Mouse (Mus musculus) thymus, postnatal 0 days (tissue): ENCODE results near the gene Uhrf2. TPM values are rescaled to one million over a fixed set of nuclear protein-coding genes. Genes with fewer than 3 reads are reported as not detected.
"Not testable (repeated sequence)": the region's sequence is repeated elsewhere in the genome, so short reads cannot be mapped to it uniquely, and the experiment has no call there.

ENCODE experiments used
- DNase-seq: peaks from one replicate; pipeline ENCODE4 v3.0.0-alpha.2; 2015; ENCODE audit warnings: low spot score
- polyA plus RNA-seq: library from polyadenylated mRNA; unstranded; fragments of >200 nt; fragmentation: Nextera tagmentation; extraction: Ambion mirVana; gene quantifications from 2 replicates; pipeline ENCODE4 v1.2.1, GENCODE M21; 2015

Gene Uhrf2
- 44.6 and 54.4 TPM in 2 replicates for polyA plus RNA-seq

DNA sequence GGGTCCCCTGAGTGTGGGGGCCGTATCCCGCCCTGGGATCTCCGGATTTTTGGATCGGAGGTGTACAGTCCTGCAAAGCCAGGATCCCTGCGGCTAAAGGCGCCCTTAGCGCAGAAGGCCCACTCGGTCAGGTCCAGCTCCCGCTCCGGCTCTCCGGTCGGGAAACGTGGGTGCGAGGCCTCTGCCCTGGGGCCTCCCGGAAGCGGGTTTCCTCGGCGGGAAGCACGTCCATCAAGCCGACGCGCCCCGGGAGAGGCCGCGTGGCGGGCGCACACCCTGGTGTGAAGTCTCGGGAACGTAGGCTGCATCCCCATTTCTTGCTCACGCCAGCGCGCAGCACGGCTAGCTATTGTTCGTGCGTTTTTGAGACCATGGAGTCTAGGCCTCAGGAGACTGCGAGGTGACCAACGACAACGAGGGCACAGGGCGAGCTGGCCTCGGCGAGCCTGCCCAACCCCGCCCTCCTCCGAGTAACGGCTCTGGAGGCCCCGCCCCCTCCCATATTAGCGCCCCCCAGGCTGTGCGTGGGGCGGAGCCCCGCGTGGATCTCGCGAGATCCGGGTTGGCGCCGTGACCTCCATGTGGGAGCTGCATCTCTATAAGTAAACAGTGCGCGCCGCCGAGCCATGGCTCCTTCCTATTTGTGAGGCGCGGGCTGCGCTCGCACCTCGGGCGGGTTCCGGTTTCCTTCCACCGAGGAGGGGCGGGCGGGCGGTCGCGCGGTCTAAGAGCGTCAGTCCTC lies at the start of gene Uhrf2:
Gene Uhrf2 (plus strand): TSS at position 620 of the 742 bp plus-strand sequence.
- peak; percentile 98 for DNase-seq

DNA sequence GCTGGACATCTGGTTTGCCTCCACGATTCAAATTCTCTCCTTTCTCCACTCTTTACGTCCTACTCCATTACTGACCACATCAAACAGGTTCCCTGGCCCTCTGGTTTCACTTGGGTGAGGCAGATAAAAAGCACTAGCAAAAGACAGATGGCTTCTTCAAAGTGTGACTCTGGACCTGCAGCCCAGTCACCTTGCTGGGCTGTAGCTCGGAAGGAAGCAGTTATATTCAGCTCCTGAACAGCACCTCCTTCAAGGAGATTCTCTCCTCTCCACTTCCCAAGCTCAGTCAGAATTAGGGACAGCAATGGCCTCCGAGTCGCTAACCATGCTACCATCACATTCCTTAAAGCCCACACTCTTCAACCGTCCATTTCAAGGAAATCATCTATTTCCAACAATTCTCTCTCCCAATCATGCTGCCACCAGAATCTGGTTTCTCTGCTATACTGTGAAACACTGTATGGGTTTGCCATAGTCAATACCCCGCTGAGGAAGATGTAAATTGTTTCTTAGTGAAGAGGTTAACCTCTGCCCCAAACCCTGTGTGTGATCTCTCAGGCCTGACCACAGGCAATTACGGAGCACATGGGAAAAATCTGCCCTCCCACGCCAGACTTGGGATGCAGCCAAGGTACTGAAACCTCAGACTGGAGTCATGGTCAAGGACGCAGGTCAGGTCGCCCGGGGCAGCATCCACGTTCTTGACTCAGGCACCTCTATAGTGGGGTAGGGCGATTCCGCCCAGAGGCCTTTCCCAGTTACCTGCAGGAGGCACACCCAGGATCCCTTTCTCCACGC lies 45.9 kb upstream of the Uhrf2 start:
- DNase-seq, result no peak

DNA sequence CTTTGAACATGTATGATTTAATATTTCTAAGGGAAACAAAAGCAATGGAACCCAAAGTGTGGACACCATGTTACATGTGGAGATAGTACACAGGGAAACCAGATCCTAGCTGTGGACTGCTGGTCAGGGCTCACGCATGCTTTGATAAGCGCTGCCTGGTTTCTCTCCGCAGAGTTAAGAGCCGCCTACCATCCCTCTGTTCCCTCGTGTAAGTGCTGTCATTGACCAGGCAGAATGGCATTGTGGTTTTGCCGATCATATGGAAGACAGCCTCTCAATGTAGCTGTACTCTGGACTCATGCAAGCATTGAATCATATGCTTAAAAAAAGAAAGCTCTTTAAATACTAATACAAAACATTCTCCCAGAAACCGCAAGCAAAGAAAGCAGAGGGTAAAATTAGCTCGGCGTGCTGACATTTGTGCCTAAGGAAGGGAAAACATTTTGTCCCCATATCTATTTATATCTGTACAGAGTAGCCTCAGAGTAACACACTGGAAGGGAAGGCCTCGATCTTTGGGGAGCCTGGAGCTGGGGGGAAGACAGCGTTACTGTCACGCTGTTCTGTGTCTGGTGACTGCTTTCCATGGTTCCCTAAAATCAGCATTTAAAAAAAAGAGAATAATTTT lies 43.7 kb upstream of the Uhrf2 start:
- DNase-seq, result no peak

DNA sequence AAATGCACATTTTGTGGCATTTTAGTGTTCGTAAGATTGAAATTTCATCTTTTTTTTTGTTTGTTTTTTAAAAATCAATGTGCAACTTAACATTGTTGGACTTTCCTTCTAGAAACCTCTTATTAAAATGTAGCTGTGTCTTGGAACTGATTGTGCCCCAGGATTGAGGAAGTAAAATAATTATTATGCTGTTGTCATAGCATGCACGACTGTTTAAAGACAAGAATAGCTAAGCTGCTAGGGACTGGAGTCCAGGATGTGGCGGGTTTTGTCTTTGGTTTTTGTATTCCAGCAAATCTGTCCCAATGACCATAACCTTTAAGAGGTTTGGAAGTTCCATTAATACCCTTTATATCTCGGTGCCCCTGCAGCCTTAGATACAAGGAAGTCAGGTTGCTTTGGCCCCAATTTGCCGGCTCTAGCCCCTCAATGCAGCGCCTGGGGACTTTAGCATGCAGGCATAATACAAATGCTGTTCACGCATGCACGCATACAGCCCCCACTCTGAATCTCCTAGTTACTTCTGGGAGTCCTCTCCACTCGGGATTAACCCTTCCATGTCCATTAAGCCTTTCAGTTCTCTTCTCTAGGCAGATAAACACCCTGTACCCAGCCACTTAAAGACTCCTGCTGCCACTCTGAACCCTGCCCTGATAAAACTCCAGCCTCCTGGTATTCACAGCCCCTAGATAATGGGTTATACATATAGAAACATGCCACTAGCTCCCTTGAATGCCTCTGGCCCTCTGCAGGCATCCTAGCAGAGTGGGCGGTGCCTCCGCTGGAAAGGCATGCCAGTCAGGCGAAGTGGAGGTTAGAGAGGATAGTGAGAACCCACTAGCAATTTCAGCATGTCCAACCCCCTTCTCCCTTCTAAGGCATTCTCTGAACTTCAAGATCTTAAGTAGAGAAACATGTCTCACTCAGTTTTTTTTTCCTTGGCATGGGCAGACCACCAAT lies 29.6 kb upstream of the Uhrf2 start:
- DNase-seq, result no peak

DNA sequence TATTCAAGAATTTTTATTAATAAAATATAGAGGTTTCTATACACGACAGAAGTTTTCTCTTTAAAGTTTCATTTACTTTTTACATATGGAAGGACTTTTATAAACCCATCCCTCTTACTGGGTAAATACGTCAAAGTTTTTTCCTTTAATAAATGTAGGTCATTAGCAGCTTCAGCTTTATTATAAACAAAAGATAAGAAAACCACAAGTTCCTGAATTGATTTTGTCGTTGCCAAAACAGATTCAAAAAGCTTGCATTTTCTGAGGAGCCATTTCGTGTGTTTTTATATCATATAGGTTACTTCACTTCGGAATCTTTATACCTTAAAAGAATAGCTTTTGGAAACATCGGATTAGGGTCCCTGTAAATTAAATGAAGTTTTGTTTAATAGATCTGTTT lies 28.8 kb upstream of the Uhrf2 start:
- DNase-seq, result no peak

DNA sequence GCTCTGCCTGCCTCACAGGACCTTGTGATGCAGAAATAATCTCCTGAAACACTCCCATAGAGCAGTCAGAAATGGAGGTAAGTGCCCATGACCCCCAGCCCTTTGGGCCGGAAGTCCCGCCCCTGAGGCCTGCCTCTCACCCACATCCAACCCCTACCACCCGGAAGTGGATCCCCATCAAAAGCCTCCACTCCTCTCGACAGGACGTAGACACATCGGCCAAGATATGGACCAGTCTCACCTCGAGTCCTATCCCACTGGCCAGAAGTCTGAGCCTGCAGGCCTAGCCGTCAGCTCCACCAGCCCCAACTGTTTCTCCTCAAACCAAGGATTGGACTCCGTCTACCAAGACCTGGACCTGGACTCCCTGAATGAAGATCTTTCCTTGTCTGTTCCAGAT lies 26.7 kb upstream of the Uhrf2 start, which contains the start of gene Trpd52l3:
Gene Trpd52l3 (plus strand): TSS at position 170 of the 400 bp plus-strand sequence.
- no peak for DNase-seq

DNA sequence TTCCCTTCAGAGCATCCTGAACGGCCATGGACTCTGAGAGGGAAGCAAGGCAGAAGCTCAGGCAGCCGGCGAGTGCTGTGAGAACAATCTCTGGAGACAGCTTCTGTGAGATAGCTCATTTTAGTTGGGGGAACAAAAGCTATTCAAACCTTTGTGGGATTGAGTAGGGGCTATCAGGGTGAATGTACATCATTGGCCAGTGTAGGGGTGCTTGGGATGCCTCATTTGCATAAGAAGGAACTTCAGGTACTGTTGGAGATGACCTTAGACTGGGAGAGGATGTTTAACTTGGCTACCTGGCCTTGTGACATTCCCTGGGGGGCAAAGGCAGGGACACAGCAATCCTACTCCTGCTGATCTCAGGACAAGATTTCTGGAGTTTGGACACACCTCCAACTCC lies 23.9 kb upstream of the Uhrf2 start:
- no peak for DNase-seq

DNA sequence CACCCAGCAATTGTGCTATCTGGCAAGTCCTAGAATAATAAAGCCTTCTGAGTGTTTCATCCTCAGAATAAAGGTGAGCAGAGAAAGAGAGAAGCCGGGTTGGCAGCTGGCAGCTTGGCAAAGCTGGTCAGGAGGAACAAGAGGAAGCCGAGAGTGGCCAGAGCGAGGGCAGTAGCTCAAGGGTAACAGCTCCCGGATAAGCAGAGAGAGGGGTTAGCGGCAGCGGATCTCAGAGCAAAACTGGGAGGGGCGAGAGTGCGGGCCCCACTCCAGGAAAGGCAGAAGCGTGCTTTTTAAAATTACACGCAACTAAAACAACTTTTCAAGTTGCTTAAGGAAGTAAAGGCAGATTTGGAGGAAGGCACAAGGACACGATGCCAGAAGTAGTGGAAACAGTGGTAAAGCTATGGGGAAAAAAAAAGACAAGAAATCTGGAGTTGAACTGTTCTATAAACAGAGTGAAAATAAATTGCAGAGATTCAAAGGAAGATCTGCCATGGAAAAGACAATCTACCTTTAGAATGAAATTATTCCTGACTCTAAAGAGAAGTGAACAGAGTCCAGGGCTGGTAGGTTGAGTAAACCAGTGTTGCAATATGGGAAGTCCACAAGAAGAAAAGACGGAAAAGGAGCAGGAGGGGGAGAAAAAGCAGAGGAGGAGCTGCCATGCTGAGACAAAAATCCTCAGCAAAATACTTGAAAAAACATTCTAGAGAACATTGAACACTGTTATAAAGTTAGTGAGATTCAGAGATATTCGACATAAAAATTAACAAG lies 19.6 kb upstream of the Uhrf2 start:
- DNase-seq, result no peak

DNA sequence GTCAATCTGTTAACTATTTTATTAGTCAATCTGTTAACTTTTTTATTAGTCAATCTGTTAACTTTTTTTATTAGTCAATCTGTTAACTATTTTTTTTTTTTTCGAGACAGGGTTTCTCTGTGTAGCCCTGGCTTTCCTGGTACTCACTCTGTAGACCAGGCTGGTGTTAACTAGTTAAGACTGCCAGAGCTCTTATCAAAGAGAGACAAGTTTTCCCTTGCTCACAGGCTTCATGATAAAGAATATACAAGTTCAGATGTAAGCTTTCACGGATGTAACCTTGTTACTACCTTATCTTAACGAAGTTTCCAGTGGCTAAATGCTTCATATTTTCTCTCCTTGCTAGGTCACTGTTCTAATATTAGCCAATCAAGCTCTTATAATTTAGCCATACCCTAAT lies 16.0 kb upstream of the Uhrf2 start:
- no peak for DNase-seq

DNA sequence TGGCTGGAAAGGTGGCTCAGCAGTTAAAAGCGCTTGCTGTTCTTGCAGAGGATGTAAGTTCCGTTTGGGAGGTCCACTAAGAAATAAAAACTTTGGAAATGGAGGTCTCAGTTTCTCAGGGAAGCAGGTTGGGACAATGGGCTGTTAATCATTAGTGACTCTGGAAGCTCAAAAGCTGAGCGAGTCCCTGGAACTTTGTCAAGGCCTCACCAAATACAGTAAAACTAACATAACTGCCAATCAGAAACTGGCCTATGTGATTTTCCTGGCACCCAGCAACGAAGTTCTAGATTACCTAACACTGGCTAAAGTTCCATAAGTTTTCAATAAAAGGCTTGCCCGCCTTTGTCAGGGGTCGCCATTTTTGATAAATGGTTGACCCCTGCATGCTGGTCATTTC lies 14.2 kb upstream of the Uhrf2 start:
- DNase-seq, result no peak

DNA sequence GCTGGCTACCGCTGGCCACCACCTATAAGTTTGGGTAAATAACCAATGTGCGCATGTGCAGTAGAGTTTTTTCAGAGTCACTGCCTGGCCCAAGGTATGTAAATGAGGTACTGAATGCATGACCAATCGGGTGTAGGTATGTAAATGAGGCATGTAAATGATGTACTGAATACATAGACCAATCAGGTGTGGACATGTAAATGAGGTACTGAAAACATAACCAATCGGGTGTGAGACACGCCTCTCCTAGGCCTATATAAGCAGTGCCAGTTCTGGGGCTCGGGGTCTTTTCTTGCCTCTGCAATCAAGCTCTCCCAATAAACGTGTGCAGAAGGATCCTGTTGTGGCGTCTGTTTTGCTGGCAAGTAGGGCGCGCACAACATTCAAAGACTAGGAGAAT lies 6.9 kb upstream of the Uhrf2 start:
- not testable (repeated sequence) for DNase-seq

DNA sequence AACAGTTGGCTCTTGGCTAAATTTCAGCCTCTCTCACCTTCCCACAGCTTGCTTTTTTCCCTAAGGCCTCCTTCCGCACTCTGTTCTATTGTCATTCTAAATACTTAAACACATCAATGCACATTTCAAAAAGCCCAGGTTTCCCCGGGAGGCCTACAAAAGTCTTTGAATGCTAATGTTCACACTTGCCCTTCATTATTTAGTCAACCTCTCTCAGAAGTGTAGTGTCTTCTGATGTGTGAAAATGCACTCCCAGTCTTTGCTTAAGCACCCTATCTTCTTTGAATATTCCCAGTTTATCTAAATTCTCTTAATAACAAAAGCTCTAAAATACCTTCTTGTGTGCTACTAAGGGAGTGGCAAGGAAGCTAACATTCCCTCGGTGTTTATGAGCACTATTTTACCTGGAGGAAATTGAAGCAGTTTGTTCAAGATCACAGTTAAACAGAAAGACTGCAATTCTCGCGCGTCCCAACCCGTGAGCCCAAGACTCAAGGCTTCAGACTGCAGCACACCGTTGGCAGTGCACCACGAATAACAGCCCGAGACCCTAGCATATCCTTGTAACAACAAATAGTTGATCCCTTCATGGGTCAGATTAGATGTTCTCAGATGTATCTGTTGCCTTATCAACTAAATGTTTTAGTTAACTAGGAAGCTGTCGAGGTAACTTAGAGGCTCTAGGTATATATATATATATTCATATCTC lies 1.2 kb upstream of the Uhrf2 start:
- no peak for DNase-seq

DNA sequence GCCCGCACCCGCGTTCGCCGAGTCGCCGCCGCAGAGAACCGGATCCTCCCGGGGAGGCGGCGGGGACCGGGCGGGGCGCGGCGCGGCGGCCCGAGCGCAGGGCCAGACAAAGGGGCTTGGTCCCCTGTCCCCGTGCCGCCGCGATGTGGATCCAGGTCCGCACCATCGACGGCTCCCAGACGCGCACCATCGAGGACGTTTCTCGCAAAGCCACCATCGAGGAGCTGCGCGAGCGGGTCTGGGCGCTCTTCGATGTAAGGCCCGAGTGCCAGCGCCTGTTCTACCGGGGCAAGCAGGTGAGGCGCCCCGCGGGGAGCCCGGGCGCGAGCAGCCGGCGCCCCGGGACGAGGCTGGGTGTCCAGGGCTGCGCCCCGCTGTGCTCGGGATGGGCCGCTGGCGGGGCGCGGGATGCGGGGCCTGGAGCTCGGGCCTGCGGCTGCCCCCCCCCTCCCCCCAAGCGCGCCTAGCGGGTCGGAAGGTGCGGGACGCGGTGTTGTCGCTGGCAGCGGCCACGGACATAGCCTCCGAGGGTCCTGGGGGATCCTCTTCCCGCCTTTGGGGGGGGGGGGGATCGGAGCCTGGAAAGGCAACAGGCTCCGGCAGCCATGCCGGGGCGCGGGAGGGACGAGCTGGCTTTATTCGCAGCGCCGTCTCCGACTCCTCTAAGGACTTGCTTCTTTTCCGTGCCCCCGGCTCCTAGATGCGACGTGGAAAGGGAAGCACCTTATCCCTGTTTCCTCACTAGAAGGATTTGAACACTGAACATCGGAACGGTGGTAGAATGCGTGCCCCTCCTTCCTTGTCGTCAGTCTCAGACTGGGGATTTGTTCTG lies 539 bp downstream of the Uhrf2 start:
- DNase-seq, result peak; percentile 31

DNA sequence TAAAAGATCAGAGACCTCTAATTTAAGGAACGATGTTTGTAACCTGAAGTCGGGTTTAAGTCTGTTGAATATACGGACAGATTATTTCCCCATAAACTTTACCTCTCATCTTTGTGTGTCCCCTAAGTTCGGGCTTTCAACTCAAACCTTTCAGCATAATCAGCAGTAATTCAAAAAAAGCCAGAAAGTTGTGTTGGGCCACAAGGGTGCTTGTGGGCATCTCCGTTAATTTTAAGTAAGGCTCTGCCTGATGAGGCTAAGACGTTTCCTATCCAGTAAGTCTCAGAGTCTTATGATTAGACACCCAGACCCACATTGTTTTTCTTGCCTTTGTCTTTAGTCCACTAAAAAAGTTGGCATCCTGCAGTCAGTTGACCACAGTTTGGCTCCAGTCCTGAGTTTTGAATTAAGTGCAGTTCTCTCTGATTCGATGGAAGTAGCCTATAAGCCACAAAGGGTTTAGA lies 1.2 kb downstream of the Uhrf2 start:
- DNase-seq, result no peak

DNA sequence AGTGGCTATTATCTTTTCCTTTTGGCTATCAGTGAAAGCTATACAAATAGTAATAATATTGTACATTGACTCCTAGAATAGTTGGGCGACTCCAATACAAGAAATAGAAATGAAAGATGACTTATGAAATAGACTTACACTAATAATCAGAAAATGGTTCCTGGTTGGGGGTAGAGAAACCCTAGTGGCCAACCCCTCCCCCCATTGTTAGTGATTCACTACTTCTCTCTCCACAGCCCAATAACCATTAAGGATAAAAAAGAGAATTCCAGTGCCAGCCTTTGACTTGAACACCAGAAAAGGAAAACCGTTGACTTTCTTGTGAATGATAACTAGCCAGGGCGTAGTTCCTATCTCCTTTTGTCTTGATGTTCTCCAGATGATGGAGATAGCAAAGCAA lies 1.9 kb downstream of the Uhrf2 start:
- DNase-seq, result no peak

DNA sequence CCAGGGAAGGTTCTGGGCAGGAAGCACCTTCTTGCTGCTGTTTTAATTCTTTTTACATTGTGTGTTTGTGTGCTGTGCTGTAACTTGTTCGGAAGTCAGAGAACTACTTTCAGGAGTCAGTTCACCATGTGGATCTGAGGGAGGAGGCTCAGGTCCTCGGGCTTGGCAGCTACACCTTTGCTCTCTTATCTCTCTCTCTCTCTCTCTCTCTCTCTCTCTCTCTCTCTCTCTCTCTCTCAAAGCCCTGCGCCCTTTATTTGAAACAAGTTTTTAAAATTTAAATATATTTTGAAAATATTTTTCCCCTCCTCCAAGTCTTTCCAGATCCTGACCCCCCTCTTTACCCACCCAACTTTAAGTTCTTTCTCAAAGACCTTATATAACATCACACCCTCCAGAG lies 5.0 kb downstream of the Uhrf2 start:
- DNase-seq, result no peak

DNA sequence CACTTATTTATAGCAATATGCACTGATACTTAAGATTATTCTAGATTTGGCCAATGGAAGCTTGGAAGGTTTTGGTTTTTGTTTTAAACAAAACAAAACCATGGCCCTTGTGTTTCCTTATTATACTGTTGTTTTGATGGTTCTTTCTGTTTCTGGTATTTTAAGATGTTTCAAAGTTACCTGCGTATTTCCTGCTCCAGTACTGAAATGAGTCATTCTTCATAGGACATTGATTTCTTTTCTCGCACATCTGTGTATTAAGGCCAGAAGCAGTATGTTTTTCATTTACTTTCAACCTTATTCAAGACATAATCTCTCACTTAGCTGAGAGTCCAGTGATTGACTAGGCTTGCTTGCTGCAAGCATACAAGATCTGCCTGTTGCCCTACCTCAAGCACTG lies 13.4 kb downstream of the Uhrf2 start:
- no peak for DNase-seq

DNA sequence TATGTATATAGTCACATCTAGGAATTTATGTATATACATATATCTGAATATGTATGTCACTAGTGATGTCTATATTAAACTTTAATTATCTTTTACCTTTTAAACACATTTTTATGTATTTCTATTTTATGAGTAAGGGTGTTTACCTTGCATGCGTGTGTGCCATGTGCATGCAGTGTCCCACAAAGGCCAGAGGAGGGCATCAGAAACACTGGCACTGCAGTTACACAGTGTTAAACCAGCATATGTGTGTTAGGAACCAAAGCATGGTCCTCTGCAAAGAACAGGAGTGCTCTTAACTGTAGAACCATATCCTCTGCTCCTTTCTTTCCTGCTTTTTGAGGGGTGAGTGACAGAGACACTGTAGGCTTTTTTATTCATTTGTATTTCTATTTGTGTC lies 14.3 kb downstream of the Uhrf2 start:
- no peak for DNase-seq

DNA sequence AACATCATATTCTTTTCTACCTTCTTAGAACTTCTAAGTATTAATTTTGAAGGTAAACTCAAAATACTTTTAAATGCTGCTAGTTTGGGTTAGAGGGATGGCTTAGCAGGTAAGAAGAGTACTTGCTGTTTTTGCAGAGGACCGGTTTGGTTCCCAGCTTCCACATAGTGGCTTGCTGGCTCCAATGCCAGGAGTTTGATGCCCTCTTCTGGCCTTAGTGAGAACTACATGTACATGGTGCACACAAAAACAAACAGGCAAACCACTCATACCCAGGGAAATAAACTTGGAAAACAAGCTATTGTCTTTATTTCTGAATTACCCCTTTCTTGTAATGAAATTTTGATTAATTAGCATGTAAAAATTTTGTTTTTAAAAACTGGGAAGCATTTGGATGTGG lies 15.5 kb downstream of the Uhrf2 start:
- peak; percentile 23 for DNase-seq
